ENCODE assay signal across 8 mouse cellular contexts in the genomic region with DNA sequence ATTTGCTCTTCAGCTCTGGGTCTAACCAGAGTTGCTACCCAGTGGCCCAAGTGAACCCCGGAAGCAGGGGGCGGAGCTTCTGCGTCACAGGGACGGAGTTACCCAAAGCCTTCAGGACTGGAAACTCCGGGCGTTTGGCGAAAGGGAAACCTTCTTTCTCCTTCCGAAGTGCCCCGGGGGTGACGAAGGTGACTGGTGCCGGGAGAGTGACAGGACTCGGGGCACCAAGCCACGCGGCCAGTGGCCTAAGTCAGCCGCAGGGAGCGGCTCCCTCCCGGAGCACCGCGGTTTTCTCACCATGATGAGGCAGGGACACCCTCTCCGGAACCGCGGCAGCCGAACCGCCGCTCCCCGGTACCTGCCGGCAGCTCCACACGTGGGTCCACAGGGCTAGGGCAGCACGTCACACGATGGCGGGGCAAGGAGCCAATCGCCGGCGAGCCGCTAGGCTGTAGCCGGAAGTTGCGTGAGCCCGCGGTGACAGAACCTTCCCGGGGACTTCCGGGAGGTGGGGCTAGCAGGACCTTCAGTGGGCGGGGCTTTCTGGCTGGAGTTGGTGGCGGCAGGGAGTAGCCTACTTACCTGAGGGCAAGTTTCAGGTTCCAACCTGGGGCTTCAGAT. TPM values are rescaled to one million over a fixed set of nuclear protein-coding genes. Genes with fewer than 3 reads are reported as not detected.
DNase-seq lines count a peak whose midpoint lies in the region; ATAC-seq lines count a peak whose summit lies in the region.

A gene (minus strand): TSS at position 438 of the 621 bp plus-strand sequence.

- no peaks in the 10 kb centered on the region for H3K27me3 ChIP-seq in hindbrain, embryonic 15.5 days

- peak within 1 kb of the TSS; percentile 65 for H3K4me2 ChIP-seq in hindbrain, embryonic 15.5 days

- peak within 1 kb of the TSS; percentile 70; the same call in 1 of the 2 replicates for H3K27ac ChIP-seq in hindbrain, embryonic 15.5 days (replicated peaks)

- peaks cover 11% of the 10 kb centered on the region for H3K36me3 ChIP-seq in hindbrain, embryonic 15.5 days

- no peaks in the 10 kb centered on the region for H3K9me3 ChIP-seq in hindbrain, embryonic 15.5 days

- WGBS in hindbrain, embryonic 15.5 days = under 1% methylated on average over 43 of the region's 43 CpGs

- ATAC-seq in hindbrain, embryonic 15.5 days (ENCODE audit: low FRiP score, low read depth) = peak; percentile 100

- H3K4me1 ChIP-seq in hindbrain, embryonic 15.5 days (replicated peaks) = peaks cover 7% of the 10 kb centered on the region

- DNase-seq in T-cell, adult 2 months (ENCODE audit: low spot score) = peak; percentile 95
- peak; percentile 96 to 97 for DNase-seq in cerebellum, postnatal 36 days
- peak; percentile 94 to 96 for DNase-seq in frontal cortex, postnatal 36 days (ENCODE audit: low spot score in 2 of 2)
- peak; percentile 91 for DNase-seq in left cerebral cortex, adult 11 months (ENCODE audit: low spot score)
- peak; percentile 96 to 97 for DNase-seq in lung, postnatal 4 days
- peak; percentile 85 for DNase-seq in retina, postnatal 7 days (ENCODE audit: low read depth, low spot score)
- peak; percentile 88 for DNase-seq in urinary bladder, adult 2 months (ENCODE audit: low spot score)

- peak within 1 kb of the TSS; percentile 74 for H3K9ac ChIP-seq in hindbrain, embryonic 15.5 days

- H3K4me3 ChIP-seq in hindbrain, embryonic 15.5 days = peak within 1 kb of the TSS; percentile 92

RNA-seq across cellular contexts. Expression of the gene that starts here (rescaled TPM):
- polyA plus RNA-seq in hindbrain, embryonic 15.5 days (2015; fragmentation: Nextera tagmentation; extraction: Ambion mirVana) = 31.1 and 36.1 TPM in 2 replicates
- 27.8 and 28.4 TPM in 2 replicates for polyA plus RNA-seq in urinary bladder, adult 2 months (2012; rRNA removed)

Comparison
In these comparisons a context has a peak if more than half of its experiments do, and no peak if none do; other contexts are left out.
1. Peak in every context shown above with its lines: DNase-seq, ATAC-seq, H3K4me3 ChIP-seq and H3K27ac ChIP-seq.